Mouse (Mus musculus) myocyte (in vitro differentiated cells): ENCODE results near the gene Dpysl5.

Experiments used
- CEBPB ChIP-seq: IDR thresholded peaks from 2 replicates; pipeline ENCODE4 v1.6.1; 2011; ENCODE audit warnings: mild to moderate bottlenecking, moderate library complexity; ENCODE audit not compliant: poor library complexity, insufficient read depth, severe bottlenecking
- E2F4 ChIP-seq: IDR thresholded peaks from one replicate; pipeline ENCODE4 v1.6.1; 2011; ENCODE audit warnings: mild to moderate bottlenecking, control low read depth, moderate library complexity; ENCODE audit not compliant: insufficient read depth
- MAX ChIP-seq: IDR thresholded peaks from one replicate; pipeline ENCODE4 v1.6.1; 2011; ENCODE audit warnings: low read depth, mild to moderate bottlenecking, control low read depth
- MYOG ChIP-seq, 3 experiments: IDR thresholded peaks; one replicate each; pipeline ENCODE4 v1.6.1; 2011; ENCODE audit warnings: control low read depth in 2 of 3, low read depth in 2 of 3, mild to moderate bottlenecking in 2 of 3; ENCODE audit not compliant: insufficient read length in 2 of 3, control insufficient read depth in 1 of 3, insufficient read depth in 1 of 3
- POLR2A ChIP-seq: IDR thresholded peaks from one replicate; pipeline ENCODE4 v1.6.1; 2011; ENCODE audit warnings: low read depth, mild to moderate bottlenecking, control low read depth, moderate library complexity; ENCODE audit not compliant: insufficient read length
- POLR2AphosphoS2 ChIP-seq: IDR thresholded peaks from one replicate; pipeline ENCODE4 v1.6.1; 2011; ENCODE audit warnings: low read depth, control low read depth; ENCODE audit not compliant: insufficient read length
- TCF12 ChIP-seq: IDR thresholded peaks from one replicate; pipeline ENCODE4 v1.6.1; 2011; ENCODE audit warnings: mild to moderate bottlenecking, control low read depth; ENCODE audit not compliant: poor library complexity, insufficient read depth, severe bottlenecking
- TCF3 ChIP-seq: IDR thresholded peaks from one replicate; pipeline ENCODE4 v1.6.1; 2011; ENCODE audit warnings: low read depth, control low read depth; ENCODE audit not compliant: insufficient read length
- USF1 ChIP-seq: IDR thresholded peaks from one replicate; pipeline ENCODE4 v1.6.1; 2011; ENCODE audit warnings: low read depth, mild to moderate bottlenecking, control low read depth, moderate library complexity

GRCm38 (mm10) chr5:30666391-30667195 lies 44.8 kb upstream of the Dpysl5 start, which contains the start of gene Cenpa:
- TF ChIP-seq MYOG (IDR thresholded peaks at IDR 0.05; ENCODE audit: control insufficient read depth in 1 of 3, insufficient read depth in 1 of 3, insufficient read length in 2 of 3, low read depth in 2 of 3), result no peak
- no peak for TF ChIP-seq USF1
- TF ChIP-seq POLR2A, result peak; percentile 59
- no peak for TF ChIP-seq TCF3
- no peak for TF ChIP-seq MAX
- TF ChIP-seq POLR2AphosphoS2, result peak; percentile 48
- TF ChIP-seq TCF12, result no peak
- no peak for TF ChIP-seq CEBPB
- TF ChIP-seq E2F4, result peak; percentile 90
